Mouse (Mus musculus): ENCODE results near the gene Lpp. TPM values are rescaled to one million over a fixed set of nuclear protein-coding genes. Genes with fewer than 3 reads are reported as not detected.
"Not testable (repeated sequence)": the region's sequence is repeated elsewhere in the genome, so short reads cannot be mapped to it uniquely, and the experiment has no call there.

Lpp gene
- total and polyA plus RNA-seq, 3 experiments, result 0.64 to 1.2 (median 0.68) TPM

- 0 out of 2 replicates have a peak, but pooled peaks have one; percentile 22 for TF ChIP-seq IRF4 (IDR thresholded peaks at IDR 0.05; ENCODE audit: low read depth, low read length)
- no peak for TF ChIP-seq RAD21 (IDR thresholded peaks at IDR 0.05; ENCODE audit: low read depth, low read length)
- TF ChIP-seq RCOR1 (conservative IDR thresholded peaks at IDR 0.05; ENCODE audit: low read depth, low read length), result no peak
- TF ChIP-seq MEF2A (IDR thresholded peaks at IDR 0.05; ENCODE audit: borderline replicate concordance, low read depth, low read length), result no peak
- TF ChIP-seq JUN (IDR thresholded peaks at IDR 0.05; ENCODE audit: insufficient read depth, low read depth, low read length), result no peak
- no peak for TF ChIP-seq KAT2A (IDR thresholded peaks at IDR 0.05; ENCODE audit: insufficient replicate concordance, low read length)
- peaks cover 8 to 18% of the 10 kb centered on the region in 2 experiments; a peak in 3 of 4 replicates for H3K4me1 ChIP-seq (ENCODE audit: control insufficient read depth in 1 of 2, insufficient read depth in 2 of 2)
- no peaks in the 10 kb centered on the region for H3K9me3 ChIP-seq (replicated peaks; ENCODE audit: low read length)
- H3K79me2 ChIP-seq (replicated peaks; ENCODE audit: control insufficient read depth, extremely low read depth, insufficient read depth, poor library complexity, severe bottlenecking), result no peaks in the 10 kb centered on the region
- H3K9ac ChIP-seq (ENCODE audit: insufficient read depth, low read depth), result no peak overlapping the region
- H3K4me3 ChIP-seq (replicated peaks in 1 of 3; ENCODE audit: low read depth in 2 of 3, low read length in 2 of 3, poor library complexity in 1 of 3), result no peak overlapping the region
- in situ Hi-C loops (cut with MboI; ENCODE audit: low pct_ligation_motif_present, low pct_unique_long_range_greater_than_20kb, low sequenced_read_pairs), result no loop called here
- dilution Hi-C loops (cut with MboI; ENCODE audit: extremely low pct_ligation_motif_present, extremely low pct_unique_long_range_greater_than_20kb, low sequenced_read_pairs), result no loop called here
- no peak for DNase-seq (ENCODE audit: extremely low read depth)
- H3K36me3 ChIP-seq (replicated peaks in 1 of 2; ENCODE audit: control insufficient read depth in 1 of 2, insufficient read depth in 1 of 2, low read length in 1 of 2), result no peaks in the 10 kb centered on the region
- no peaks in the 10 kb centered on the region for H3K27me3 ChIP-seq (replicated peaks)
- no peak overlapping the region for H3K27ac ChIP-seq (ENCODE audit: insufficient read depth, low read depth)
- no peak overlapping the region; the same call in 1 of the 2 replicates for H3K4me2 ChIP-seq (ENCODE audit: insufficient read depth, low read depth, poor library complexity, severe bottlenecking)
Measured at GRCm38 (mm10) chr16:25017046-25017445, 623.7 kb downstream of the Lpp start.

- H3K4me3 ChIP-seq (replicated peaks in 1 of 3; ENCODE audit: low read depth in 2 of 3, low read length in 2 of 3, poor library complexity in 1 of 3); in situ Hi-C loops (cut with MboI; ENCODE audit: low pct_ligation_motif_present, low pct_unique_long_range_greater_than_20kb, low sequenced_read_pairs); H3K9me3 ChIP-seq (replicated peaks; ENCODE audit: low read length); H3K4me2 ChIP-seq (ENCODE audit: insufficient read depth, low read depth, poor library complexity, severe bottlenecking); H3K27me3 ChIP-seq (replicated peaks); H3K9ac ChIP-seq (ENCODE audit: insufficient read depth, low read depth); H3K36me3 ChIP-seq (replicated peaks in 1 of 2; ENCODE audit: control insufficient read depth in 1 of 2, insufficient read depth in 1 of 2, low read length in 1 of 2); H3K79me2 ChIP-seq (replicated peaks; ENCODE audit: control insufficient read depth, extremely low read depth, insufficient read depth, poor library complexity, severe bottlenecking); dilution Hi-C loops (cut with MboI; ENCODE audit: extremely low pct_ligation_motif_present, extremely low pct_unique_long_range_greater_than_20kb, low sequenced_read_pairs); DNase-seq (ENCODE audit: extremely low read depth); H3K27ac ChIP-seq (ENCODE audit: insufficient read depth, low read depth): not testable (repeated sequence)
- TF ChIP-seq ZNF384 (IDR thresholded peaks at IDR 0.05; ENCODE audit: low read depth, low read length), result peak; percentile 70
- H3K4me1 ChIP-seq (ENCODE audit: control insufficient read depth in 1 of 2, insufficient read depth in 2 of 2), result peaks cover 0 to 11% of the 10 kb centered on the region in 2 experiments; a peak in 2 of 4 replicates
Measured at GRCm38 (mm10) chr16:25021743-25022359, 628.5 kb downstream of the Lpp start.

- Histone ChIP-seq H3K4me1 (ENCODE audit: control insufficient read depth in 1 of 2, insufficient read depth in 2 of 2) (peaks cover 0 to 10% of the 10 kb centered on the region in 2 experiments; a peak in 2 of 4 replicates), H3K4me2 (ENCODE audit: insufficient read depth, low read depth, poor library complexity, severe bottlenecking) (peak overlapping the region; percentile 35; the same call in 1 of the 2 replicates), H3K9me3 (replicated peaks; ENCODE audit: low read length) (no peaks in the 10 kb centered on the region), H3K4me3 (replicated peaks in 1 of 3; ENCODE audit: low read depth in 2 of 3, low read length in 2 of 3, poor library complexity in 1 of 3) (no peak overlapping the region), H3K9ac (ENCODE audit: insufficient read depth, low read depth) (no peak overlapping the region), H3K27ac (ENCODE audit: insufficient read depth, low read depth) (no peak overlapping the region), H3K27me3 (replicated peaks) (no peaks in the 10 kb centered on the region), H3K36me3 (replicated peaks in 1 of 2; ENCODE audit: control insufficient read depth in 1 of 2, insufficient read depth in 1 of 2, low read length in 1 of 2) (no peaks in the 10 kb centered on the region), H3K79me2 (replicated peaks; ENCODE audit: control insufficient read depth, extremely low read depth, insufficient read depth, poor library complexity, severe bottlenecking) (no peaks in the 10 kb centered on the region)
- in situ Hi-C loops (cut with MboI; ENCODE audit: low pct_ligation_motif_present, low pct_unique_long_range_greater_than_20kb, low sequenced_read_pairs), result no loop called here
- TF ChIP-seq BHLHE40 (IDR thresholded peaks at IDR 0.05; ENCODE audit: low read depth, low read length), result no peak
- TF ChIP-seq ETS1 (conservative IDR thresholded peaks at IDR 0.05; ENCODE audit: low read depth, low read length), result no peak
- TF ChIP-seq MXI1 (IDR thresholded peaks at IDR 0.05; ENCODE audit: low read depth, low read length), result no peak
- TF ChIP-seq ZKSCAN1 (IDR thresholded peaks at IDR 0.05; ENCODE audit: borderline replicate concordance, low read depth, low read length), result no peak
- no peak for TF ChIP-seq IRF4 (IDR thresholded peaks at IDR 0.05; ENCODE audit: low read depth, low read length)
- no peak for TF ChIP-seq ZC3H11A (IDR thresholded peaks at IDR 0.05; ENCODE audit: low read depth, low read length)
- DNase-seq (ENCODE audit: extremely low read depth), result no peak
- dilution Hi-C loops (cut with MboI; ENCODE audit: extremely low pct_ligation_motif_present, extremely low pct_unique_long_range_greater_than_20kb, low sequenced_read_pairs), result no loop called here
Measured at GRCm38 (mm10) chr16:25024591-25024990, 631.3 kb downstream of the Lpp start.

Measured in CH12.LX (cell line).